Mouse (Mus musculus): ENCODE results near the gene Olfr1337. TPM values are rescaled to one million over a fixed set of nuclear protein-coding genes. Genes with fewer than 3 reads are reported as not detected.
"Not testable (repeated sequence)": the region's sequence is repeated elsewhere in the genome, so short reads cannot be mapped to it uniquely, and the experiment has no call there.

Olfr1337 gene
- polyA plus RNA-seq (2015; fragmentation: Nextera tagmentation; extraction: Ambion mirVana): not detected in 2 replicates

GRCm38 (mm10) chr4:118782486-118782885 lies at the start of gene Olfr1337:
Gene Olfr1337, minus strand, starts transcription at chr4:118782586.
- H3K36me3 ChIP-seq (ENCODE audit: control insufficient read depth, insufficient read depth, low read length): no peaks in the 10 kb centered on the region
- no peaks in the 10 kb centered on the region for H3K27me3 ChIP-seq (ENCODE audit: control insufficient read depth, insufficient read depth, low read length)
- no peak within 1 kb of the TSS for H3K4me2 ChIP-seq (ENCODE audit: low read depth, low read length)
- ATAC-seq (ENCODE audit: insufficient read depth, low FRiP score): no peak
- no peak within 1 kb of the TSS for H3K4me3 ChIP-seq (replicated peaks; ENCODE audit: low read length)
- no peak within 1 kb of the TSS for H3K9ac ChIP-seq (ENCODE audit: low read length)
- H3K27ac ChIP-seq (ENCODE audit: low read length): no peak within 1 kb of the TSS
- no peaks in the 10 kb centered on the region for H3K9me3 ChIP-seq (replicated peaks; ENCODE audit: control insufficient read depth, low read length)
- H3K4me1 ChIP-seq (ENCODE audit: control insufficient read depth, insufficient read depth, low read length): no peaks in the 10 kb centered on the region
- WGBS: 74% methylated on average over 2 of the region's 2 CpGs

GRCm38 (mm10) chr4:118818921-118819320 lies 36.5 kb upstream of the Olfr1337 start:
- no peaks in the 10 kb centered on the region for H3K36me3 ChIP-seq (ENCODE audit: control insufficient read depth, insufficient read depth, low read length)
- no peak for ATAC-seq (ENCODE audit: insufficient read depth, low FRiP score)
- no peak overlapping the region for H3K9ac ChIP-seq (ENCODE audit: low read length)
- H3K4me2 ChIP-seq (ENCODE audit: low read depth, low read length): no peak overlapping the region
- no peak overlapping the region for H3K27ac ChIP-seq (ENCODE audit: low read length)
- WGBS: 80% methylated on average over 1 of the region's 1 CpGs
- H3K27me3 ChIP-seq (ENCODE audit: control insufficient read depth, insufficient read depth, low read length): no peaks in the 10 kb centered on the region
- H3K4me3 ChIP-seq (replicated peaks; ENCODE audit: low read length): no peak overlapping the region
- H3K9me3 ChIP-seq (replicated peaks; ENCODE audit: control insufficient read depth, low read length): no peaks in the 10 kb centered on the region
- no peaks in the 10 kb centered on the region for H3K4me1 ChIP-seq (ENCODE audit: control insufficient read depth, insufficient read depth, low read length)

GRCm38 (mm10) chr4:118809844-118810243 lies 27.5 kb upstream of the Olfr1337 start, which contains the start of gene Olfr1335:
Gene Olfr1335, minus strand, starts transcription at chr4:118809944.
- WGBS: 88% methylated on average over 4 of the region's 4 CpGs
- Histone ChIP-seq H3K36me3 (ENCODE audit: control insufficient read depth, insufficient read depth, low read length) (no peaks in the 10 kb centered on the region), H3K4me1 (ENCODE audit: control insufficient read depth, insufficient read depth, low read length) (no peaks in the 10 kb centered on the region), H3K9ac (ENCODE audit: low read length) (no peak within 1 kb of the TSS), H3K4me2 (ENCODE audit: low read depth, low read length) (no peak within 1 kb of the TSS), H3K9me3 (replicated peaks; ENCODE audit: control insufficient read depth, low read length) (no peaks in the 10 kb centered on the region), H3K4me3 (replicated peaks; ENCODE audit: low read length) (no peak within 1 kb of the TSS), H3K27me3 (ENCODE audit: control insufficient read depth, insufficient read depth, low read length) (no peaks in the 10 kb centered on the region), H3K27ac (ENCODE audit: low read length) (no peak within 1 kb of the TSS)
- no peak for ATAC-seq (ENCODE audit: insufficient read depth, low FRiP score)

- H3K9me3 ChIP-seq (replicated peaks; ENCODE audit: control insufficient read depth, low read length); H3K36me3 ChIP-seq (ENCODE audit: control insufficient read depth, insufficient read depth, low read length); H3K9ac ChIP-seq (ENCODE audit: low read length); ATAC-seq (ENCODE audit: insufficient read depth, low FRiP score); H3K4me3 ChIP-seq (replicated peaks; ENCODE audit: low read length); H3K4me2 ChIP-seq (ENCODE audit: low read depth, low read length); H3K27ac ChIP-seq (ENCODE audit: low read length); H3K27me3 ChIP-seq (ENCODE audit: control insufficient read depth, insufficient read depth, low read length); H3K4me1 ChIP-seq (ENCODE audit: control insufficient read depth, insufficient read depth, low read length): not testable (repeated sequence)
These were observed 10.4 kb upstream of the Olfr1337 start for GRCm38 (mm10) chr4:118792796-118793195.

GRCm38 (mm10) chr4:118758637-118759036 lies 23.7 kb downstream of the Olfr1337 start, which contains the start of gene Olfr1338:
Gene Olfr1338, minus strand, starts transcription at chr4:118758737.
- H3K9ac ChIP-seq (ENCODE audit: low read length): no peak within 1 kb of the TSS
- H3K27ac ChIP-seq (ENCODE audit: low read length): no peak within 1 kb of the TSS
- H3K4me1 ChIP-seq (ENCODE audit: control insufficient read depth, insufficient read depth, low read length): no peaks in the 10 kb centered on the region
- no peaks in the 10 kb centered on the region for H3K36me3 ChIP-seq (ENCODE audit: control insufficient read depth, insufficient read depth, low read length)
- H3K9me3 ChIP-seq (replicated peaks; ENCODE audit: control insufficient read depth, low read length): no peaks in the 10 kb centered on the region
- H3K27me3 ChIP-seq (ENCODE audit: control insufficient read depth, insufficient read depth, low read length): no peaks in the 10 kb centered on the region
- H3K4me3 ChIP-seq (replicated peaks; ENCODE audit: low read length): no peak within 1 kb of the TSS
- 82% methylated on average over 1 of the region's 1 CpGs for WGBS
- ATAC-seq (ENCODE audit: insufficient read depth, low FRiP score): no peak
- no peak within 1 kb of the TSS for H3K4me2 ChIP-seq (ENCODE audit: low read depth, low read length)

GRCm38 (mm10) chr4:118741881-118742280 lies 40.5 kb downstream of the Olfr1337 start:
- Histone ChIP-seq H3K27ac (ENCODE audit: low read length) (no peak overlapping the region), H3K4me3 (replicated peaks; ENCODE audit: low read length) (no peak overlapping the region), H3K9me3 (replicated peaks; ENCODE audit: control insufficient read depth, low read length) (no peaks in the 10 kb centered on the region), H3K4me1 (ENCODE audit: control insufficient read depth, insufficient read depth, low read length) (no peaks in the 10 kb centered on the region), H3K36me3 (ENCODE audit: control insufficient read depth, insufficient read depth, low read length) (no peaks in the 10 kb centered on the region), H3K27me3 (ENCODE audit: control insufficient read depth, insufficient read depth, low read length) (peaks cover 4% of the 10 kb centered on the region; the same call in 1 of the 2 replicates), H3K9ac (ENCODE audit: low read length) (no peak overlapping the region), H3K4me2 (ENCODE audit: low read depth, low read length) (no peak overlapping the region)
- ATAC-seq (ENCODE audit: insufficient read depth, low FRiP score): no peak
- 12% methylated on average over 16 of the region's 16 CpGs for WGBS

GRCm38 (mm10) chr4:118740988-118741698 lies 41.2 kb downstream of the Olfr1337 start:
- no peak for ATAC-seq (ENCODE audit: insufficient read depth, low FRiP score)
- 6% methylated on average over 11 of the region's 11 CpGs for WGBS
- H3K4me3 ChIP-seq (replicated peaks; ENCODE audit: low read length): no peak overlapping the region

GRCm38 (mm10) chr4:118739574-118739973 lies 42.8 kb downstream of the Olfr1337 start:
- WGBS: 61% methylated on average over 3 of the region's 3 CpGs

More at GRCm38 (mm10) chr4:118740988-118741698, 41.2 kb downstream of the Olfr1337 start:
- Histone ChIP-seq H3K4me2 (ENCODE audit: low read depth, low read length) (no peak overlapping the region), H3K36me3 (ENCODE audit: control insufficient read depth, insufficient read depth, low read length) (no peaks in the 10 kb centered on the region), H3K9me3 (replicated peaks; ENCODE audit: control insufficient read depth, low read length) (no peaks in the 10 kb centered on the region), H3K4me1 (ENCODE audit: control insufficient read depth, insufficient read depth, low read length) (no peaks in the 10 kb centered on the region), H3K9ac (ENCODE audit: low read length) (no peak overlapping the region), H3K27ac (ENCODE audit: low read length) (no peak overlapping the region), H3K27me3 (ENCODE audit: control insufficient read depth, insufficient read depth, low read length) (peaks cover 4% of the 10 kb centered on the region; the same call in 1 of the 2 replicates)

GRCm38 (mm10) chr4:118731875-118732274 lies 50.5 kb downstream of the Olfr1337 start, which contains the start of gene Olfr1339:
Gene Olfr1339, plus strand, starts transcription at chr4:118732175.
- Histone ChIP-seq H3K4me2 (ENCODE audit: low read depth, low read length) (no peak within 1 kb of the TSS), H3K9me3 (replicated peaks; ENCODE audit: control insufficient read depth, low read length) (no peaks in the 10 kb centered on the region), H3K27me3 (ENCODE audit: control insufficient read depth, insufficient read depth, low read length) (no peaks in the 10 kb centered on the region), H3K36me3 (ENCODE audit: control insufficient read depth, insufficient read depth, low read length) (no peaks in the 10 kb centered on the region), H3K4me3 (replicated peaks; ENCODE audit: low read length) (no peak within 1 kb of the TSS), H3K27ac (ENCODE audit: low read length) (no peak within 1 kb of the TSS), H3K9ac (ENCODE audit: low read length) (no peak within 1 kb of the TSS), H3K4me1 (ENCODE audit: control insufficient read depth, insufficient read depth, low read length) (no peaks in the 10 kb centered on the region)
- WGBS: 100% methylated on average over 1 of the region's 1 CpGs
- no peak for ATAC-seq (ENCODE audit: insufficient read depth, low FRiP score)

More at GRCm38 (mm10) chr4:118739574-118739973, 42.8 kb downstream of the Olfr1337 start:
- Histone ChIP-seq H3K9ac (ENCODE audit: low read length) (no peak overlapping the region), H3K4me1 (ENCODE audit: control insufficient read depth, insufficient read depth, low read length) (no peaks in the 10 kb centered on the region), H3K36me3 (ENCODE audit: control insufficient read depth, insufficient read depth, low read length) (no peaks in the 10 kb centered on the region), H3K4me2 (ENCODE audit: low read depth, low read length) (no peak overlapping the region), H3K9me3 (replicated peaks; ENCODE audit: control insufficient read depth, low read length) (no peaks in the 10 kb centered on the region), H3K27me3 (ENCODE audit: control insufficient read depth, insufficient read depth, low read length) (peaks cover 4% of the 10 kb centered on the region; the same call in 1 of the 2 replicates), H3K27ac (ENCODE audit: low read length) (no peak overlapping the region), H3K4me3 (replicated peaks; ENCODE audit: low read length) (no peak overlapping the region)
- ATAC-seq (ENCODE audit: insufficient read depth, low FRiP score): no peak
